Mouse (Mus musculus) kidney, postnatal 0 days (tissue): ENCODE measurements around the gene Tuba4a. TPM values are rescaled to one million over a fixed set of nuclear protein-coding genes. Genes with fewer than 3 reads are reported as not detected.

Experiments
- ATAC-seq: fragments of 200-750 bp; cut with Nextera tagmentation; replicated peaks from 2 replicates; pipeline ENCODE4 v1.8.0; 2017; ENCODE audit warnings: low read depth, moderate number of reproducible peaks, moderate TSS enrichment, moderate library complexity; ENCODE audit not compliant: low FRiP score
- DNase-seq: peaks from one replicate; pipeline ENCODE4 v3.0.0-alpha.2; 2016; ENCODE audit warnings: low spot score
- H3K27ac ChIP-seq: fragments of 300-500 bp; sonication (generic); 2 replicates; pipeline ENCODE4 v1.5.1; 2014; ENCODE audit warnings: mild to moderate bottlenecking
- H3K27me3 ChIP-seq: fragments of 300-500 bp; sonication (generic); 2 replicates; pipeline ENCODE4 v1.6.1; 2014; ENCODE audit warnings: low read length, mixed read lengths; ENCODE audit not compliant: insufficient read depth
- H3K36me3 ChIP-seq: fragments of 300-500 bp; sonication (generic); 2 replicates; pipeline ENCODE4 v1.6.1; 2014; ENCODE audit warnings: low read length, mixed read lengths; ENCODE audit not compliant: insufficient read depth
- H3K4me1 ChIP-seq: fragments of 300-500 bp; sonication (generic); replicated peaks from 2 replicates; pipeline ENCODE4 v1.6.1; 2014; ENCODE audit warnings: antibody characterized with exemption, low read length, mixed read lengths; ENCODE audit not compliant: insufficient read depth
- H3K4me2 ChIP-seq: fragments of 300-500 bp; sonication (generic); 2 replicates; pipeline ENCODE4 v1.6.1; 2014; ENCODE audit warnings: mild to moderate bottlenecking, low read length, moderate library complexity, mixed read lengths
- H3K4me3 ChIP-seq: fragments of 300-500 bp; sonication (generic); replicated peaks from 2 replicates; pipeline ENCODE4 v1.5.1; 2014; ENCODE audit warnings: low read depth, low read length
- H3K9ac ChIP-seq: fragments of 300-500 bp; sonication (generic); 2 replicates; pipeline ENCODE4 v1.6.1; 2014; ENCODE audit warnings: low read depth, low read length
- H3K9me3 ChIP-seq: fragments of 300-500 bp; sonication (generic); replicated peaks from 2 replicates; pipeline ENCODE4 v1.6.1; 2016; ENCODE audit warnings: low read length, inconsistent platforms, mixed read lengths
- CTCF ChIP-seq: IDR thresholded peaks from 2 replicates; pipeline ENCODE4 v1.5.1; 2016; ENCODE audit warnings: antibody characterized with exemption, low read depth, mild to moderate bottlenecking, moderate library complexity
- WGBS: fragments of 180-500 bp; shearing (Covaris S2); extraction: QIAGEN DNeasy Blood & Tissue Kit; methylation state at CpG from one replicate; pipeline ENCODE4 v1.1.7; 2014; 5-methylcytosine and 5-hydroxymethylcytosine counted together
- polyA plus RNA-seq: library from polyadenylated mRNA; unstranded; fragments of >200 nt; fragmentation: Nextera tagmentation; extraction: Ambion mirVana; gene quantifications from 2 replicates; pipeline ENCODE4 v1.2.1, GENCODE M21; 2015

Tuba4a gene
- polyA plus RNA-seq, 1 experiment from 2014 or later: 171 TPM

- TF ChIP-seq CTCF: no peak
- peak overlapping the region; percentile 40; the same call in 1 of the 2 replicates for H3K27ac ChIP-seq
- no peaks in the 10 kb centered on the region for H3K9me3 ChIP-seq
- DNase-seq (peak; percentile 48), ATAC-seq (peak; percentile 44; the same call in 1 of the 2 replicates)
- peaks cover 10% of the 10 kb centered on the region; the same call in 1 of the 2 replicates for H3K4me1 ChIP-seq
- no peaks in the 10 kb centered on the region for H3K27me3 ChIP-seq
- H3K36me3 ChIP-seq: 0 out of 2 replicates have a peak, but pooled peaks cover 8% of the 10 kb centered on the region
- peak overlapping the region; percentile 23; the same call in 1 of the 2 replicates for H3K9ac ChIP-seq
- H3K4me2 ChIP-seq: no peak overlapping the region
- no peak overlapping the region for H3K4me3 ChIP-seq
- 37% methylated on average over 9 of the region's 9 CpGs for WGBS
Observed at GRCm38 (mm10) chr1:75248041-75248772, 28.5 kb upstream of the Tuba4a start.

GRCm38 (mm10) chr1:75247071-75247930 is 27.6 kb upstream of the Tuba4a start:
- Histone ChIP-seq H3K27me3 (no peaks in the 10 kb centered on the region), H3K4me3 (no peak overlapping the region), H3K4me1 (peaks cover 10% of the 10 kb centered on the region; the same call in 1 of the 2 replicates), H3K36me3 (0 out of 2 replicates have a peak, but pooled peaks cover 8% of the 10 kb centered on the region), H3K4me2 (no peak overlapping the region), H3K9me3 (no peaks in the 10 kb centered on the region), H3K27ac (peak overlapping the region; percentile 40; the same call in 1 of the 2 replicates), H3K9ac (peak overlapping the region; percentile 23; the same call in 1 of the 2 replicates)
- 77% methylated on average over 16 of the region's 16 CpGs for WGBS
- ATAC-seq (no peak), DNase-seq (no peak)
- no peak for TF ChIP-seq CTCF

GRCm38 (mm10) chr1:75244836-75245235 is 25.2 kb upstream of the Tuba4a start:
- Histone ChIP-seq H3K4me3 (no peak overlapping the region), H3K27me3 (no peaks in the 10 kb centered on the region), H3K4me1 (peaks cover 7% of the 10 kb centered on the region; the same call in 1 of the 2 replicates), H3K9me3 (no peaks in the 10 kb centered on the region), H3K4me2 (no peak overlapping the region), H3K9ac (no peak overlapping the region), H3K36me3 (peaks cover 12% of the 10 kb centered on the region; the same call in 1 of the 2 replicates), H3K27ac (no peak overlapping the region)
- WGBS: 25% methylated on average over 4 of the region's 4 CpGs
- peak; percentile 16; the same call in 1 of the 2 replicates for TF ChIP-seq CTCF
- DNase-seq (peak; percentile 81), ATAC-seq (peak; percentile 69)

- Histone ChIP-seq H3K9ac (no peak overlapping the region), H3K9me3 (no peaks in the 10 kb centered on the region), H3K27me3 (no peaks in the 10 kb centered on the region), H3K4me3 (no peak overlapping the region), H3K36me3 (peaks cover 12% of the 10 kb centered on the region; the same call in 1 of the 2 replicates), H3K4me2 (no peak overlapping the region), H3K4me1 (peaks cover 7% of the 10 kb centered on the region; the same call in 1 of the 2 replicates), H3K27ac (no peak overlapping the region)
- DNase-seq: no peak
- 91% methylated on average over 12 of the region's 12 CpGs for WGBS
- no peak for ATAC-seq
- no peak for TF ChIP-seq CTCF
Observed at GRCm38 (mm10) chr1:75244175-75244826, 24.6 kb upstream of the Tuba4a start.

- Histone ChIP-seq H3K36me3 (peaks cover 16% of the 10 kb centered on the region; the same call in 1 of the 2 replicates), H3K9ac (no peak overlapping the region), H3K27me3 (no peaks in the 10 kb centered on the region), H3K4me2 (no peak overlapping the region), H3K27ac (no peak overlapping the region), H3K4me3 (no peak overlapping the region), H3K9me3 (no peaks in the 10 kb centered on the region), H3K4me1 (peaks cover 7% of the 10 kb centered on the region; the same call in 1 of the 2 replicates)
- WGBS: 91% methylated on average over 14 of the region's 14 CpGs
- DNase-seq (no peak), ATAC-seq (no peak)
- no peak for TF ChIP-seq CTCF
Observed at GRCm38 (mm10) chr1:75243411-75243810, 23.7 kb upstream of the Tuba4a start.
